Mouse (Mus musculus): ENCODE measurements around the gene Ush2a. TPM values are rescaled to one million over a fixed set of nuclear protein-coding genes. Genes with fewer than 3 reads are reported as not detected.

Ush2a gene
- total and polyA plus RNA-seq, 3 experiments: under 0.01 to 0.04 TPM; not detected in 1

- Histone ChIP-seq H3K4me3 (ENCODE audit: control insufficient read depth in 1 of 2, insufficient read depth in 1 of 2, low read depth in 2 of 2, low read length in 2 of 2) (no peak overlapping the region), H3K27ac (ENCODE audit: control insufficient read depth, low read depth, low read length) (no peak overlapping the region), H3K9me3 (replicated peaks; ENCODE audit: insufficient read depth, low read length) (no peaks in the 10 kb centered on the region), H3K4me1 (ENCODE audit: control insufficient read depth in 1 of 2, insufficient read depth in 2 of 2, low read length in 2 of 2) (no peaks in the 10 kb centered on the region), H3K9ac (ENCODE audit: control insufficient read depth, low read depth, low read length, poor library complexity, severe bottlenecking) (no peak overlapping the region), H3K79me2 (ENCODE audit: control insufficient read depth, insufficient read depth, low read length, poor library complexity) (no peaks in the 10 kb centered on the region), H3K27me3 (ENCODE audit: control insufficient read depth in 1 of 2, insufficient read depth in 2 of 2, low read length in 2 of 2) (no peaks in the 10 kb centered on the region), H3K36me3 (ENCODE audit: control insufficient read depth in 1 of 2, insufficient read depth in 2 of 2, low read length in 2 of 2) (no peaks in the 10 kb centered on the region)
- TF ChIP-seq ELF1 (IDR thresholded peaks at IDR 0.05; ENCODE audit: low read depth, low read length) (no peak), NELFE (IDR thresholded peaks at IDR 0.05; ENCODE audit: low read depth, low read length) (no peak), ZMIZ1 (IDR thresholded peaks at IDR 0.05; ENCODE audit: low read depth, low read length) (no peak), ETS1 (IDR thresholded peaks at IDR 0.05; ENCODE audit: low read depth, low read length) (no peak), POLR2AphosphoS5 (IDR thresholded peaks at IDR 0.05; ENCODE audit: borderline replicate concordance, low read depth, low read length) (no peak), GATA1 (IDR thresholded peaks at IDR 0.05; ENCODE audit: low read depth, low read length) (no peak), HCFC1 (IDR thresholded peaks at IDR 0.05; ENCODE audit: low read depth, low read length) (no peak), JUND (IDR thresholded peaks at IDR 0.05; ENCODE audit: low read depth, low read length) (no peak), ZKSCAN1 (IDR thresholded peaks at IDR 0.05; ENCODE audit: low read depth, low read length) (no peak), TCF12 (IDR thresholded peaks at IDR 0.05; ENCODE audit: low read depth, low read length) (no peak), MAZ (IDR thresholded peaks at IDR 0.05; ENCODE audit: low read depth, low read length) (no peak), TAL1 (IDR thresholded peaks at IDR 0.05; ENCODE audit: low read length) (no peak), SMC3 (IDR thresholded peaks at IDR 0.05; ENCODE audit: low read depth, low read length) (no peak), ZNF384 (IDR thresholded peaks at IDR 0.05; ENCODE audit: low read depth, low read length) (no peak)
- DNase-seq (ENCODE audit: low read depth, low spot score): no peak
These were observed 416.4 kb downstream of the Ush2a start for GRCm38 (mm10) chr1:188678189-188678588.

DNA sequence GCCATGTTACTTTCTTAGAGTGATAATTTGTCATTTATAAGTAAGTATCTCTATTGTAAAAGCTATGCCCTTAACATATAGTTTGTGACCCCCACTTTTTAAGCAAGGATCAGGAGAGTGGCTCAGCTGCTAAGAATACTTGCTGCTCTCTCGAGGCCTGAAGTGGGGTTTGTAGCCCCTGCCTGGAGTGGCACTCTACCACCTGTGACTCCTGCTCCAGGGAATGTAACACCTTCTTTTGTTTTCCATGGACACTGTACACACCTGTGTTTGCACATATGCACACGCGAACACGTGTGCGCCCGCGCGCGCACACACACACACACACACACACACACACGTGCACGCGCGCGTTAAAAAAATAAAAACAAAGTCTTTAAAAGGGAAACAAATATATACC, 424.5 kb downstream of the Ush2a start:
- Histone ChIP-seq H3K4me3 (ENCODE audit: control insufficient read depth in 1 of 2, insufficient read depth in 1 of 2, low read depth in 2 of 2, low read length in 2 of 2) (no peak overlapping the region), H3K27me3 (ENCODE audit: control insufficient read depth in 1 of 2, insufficient read depth in 2 of 2, low read length in 2 of 2) (no peaks in the 10 kb centered on the region), H3K4me1 (ENCODE audit: control insufficient read depth in 1 of 2, insufficient read depth in 2 of 2, low read length in 2 of 2) (no peaks in the 10 kb centered on the region), H3K9me3 (replicated peaks; ENCODE audit: insufficient read depth, low read length) (no peaks in the 10 kb centered on the region), H3K79me2 (ENCODE audit: control insufficient read depth, insufficient read depth, low read length, poor library complexity) (no peaks in the 10 kb centered on the region), H3K9ac (ENCODE audit: control insufficient read depth, low read depth, low read length, poor library complexity, severe bottlenecking) (no peak overlapping the region), H3K27ac (ENCODE audit: control insufficient read depth, low read depth, low read length) (no peak overlapping the region), H3K36me3 (ENCODE audit: control insufficient read depth in 1 of 2, insufficient read depth in 2 of 2, low read length in 2 of 2) (no peaks in the 10 kb centered on the region)
- TF ChIP-seq POLR2A (IDR thresholded peaks at IDR 0.05; ENCODE audit: control insufficient read depth in 1 of 2, insufficient read depth in 1 of 2, low read depth in 1 of 2, low read length in 2 of 2, poor library complexity in 1 of 2): no peak
- no peak for TF ChIP-seq ETS1 (IDR thresholded peaks at IDR 0.05; ENCODE audit: low read depth, low read length)
- no peak for TF ChIP-seq TBP (IDR thresholded peaks at IDR 0.05; ENCODE audit: low read depth, low read length)
- no peak for TF ChIP-seq SIN3A (IDR thresholded peaks at IDR 0.05; ENCODE audit: low read length)
- no peak for TF ChIP-seq ZC3H11A (IDR thresholded peaks at IDR 0.05; ENCODE audit: low read depth, low read length)
- no peak for TF ChIP-seq ELF1 (IDR thresholded peaks at IDR 0.05; ENCODE audit: low read depth, low read length)
- TF ChIP-seq E2F4 (IDR thresholded peaks at IDR 0.05; ENCODE audit: borderline replicate concordance, low read depth, low read length): no peak
- TF ChIP-seq ZKSCAN1 (IDR thresholded peaks at IDR 0.05; ENCODE audit: low read depth, low read length): no peak
- TF ChIP-seq USF1 (IDR thresholded peaks at IDR 0.05; ENCODE audit: low read depth, low read length): no peak
- no peak for DNase-seq (ENCODE audit: low read depth, low spot score)

All from MEL (cell line).